Mouse (Mus musculus): ENCODE measurements around the gene Lamtor4.

DNA sequence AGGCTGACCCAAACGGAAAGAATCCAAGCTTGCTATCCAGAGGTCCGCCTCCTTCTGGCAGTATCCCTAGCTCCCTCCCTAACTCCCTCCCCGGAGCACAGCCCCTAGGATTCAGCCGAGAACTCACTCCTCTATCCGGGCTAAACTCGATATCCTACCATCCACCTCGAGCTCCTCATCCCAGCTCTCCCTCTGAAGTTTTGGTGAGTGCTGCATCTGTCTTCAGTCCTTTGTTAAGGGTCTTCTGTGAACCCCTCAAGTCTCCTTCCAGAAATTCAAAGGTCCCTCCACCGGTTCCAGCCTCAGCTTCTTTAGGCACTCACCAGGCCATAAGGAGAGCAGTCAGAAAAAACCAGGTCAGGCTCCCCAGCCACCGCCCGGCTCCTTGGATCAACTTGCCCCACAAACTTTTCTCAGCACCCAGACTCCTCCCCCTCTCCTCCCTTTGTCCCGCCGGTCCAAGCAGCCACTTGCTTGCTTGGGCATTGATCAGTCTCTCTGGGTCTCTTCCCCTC is 17.2 kb downstream of the Lamtor4 start, which contains the start of gene Gal3st4:
- TF ChIP-seq CTCF (IDR thresholded peaks at IDR 0.05; ENCODE audit: low read depth, low read length): no peak
- no peak for TF ChIP-seq EP300 (IDR thresholded peaks at IDR 0.05; ENCODE audit: insufficient read depth, low read depth, low read length)

All from ES-Bruce4 (cell line).